Comparison of ENCODE assay signal across 8 mouse cellular contexts in the genomic region with DNA sequence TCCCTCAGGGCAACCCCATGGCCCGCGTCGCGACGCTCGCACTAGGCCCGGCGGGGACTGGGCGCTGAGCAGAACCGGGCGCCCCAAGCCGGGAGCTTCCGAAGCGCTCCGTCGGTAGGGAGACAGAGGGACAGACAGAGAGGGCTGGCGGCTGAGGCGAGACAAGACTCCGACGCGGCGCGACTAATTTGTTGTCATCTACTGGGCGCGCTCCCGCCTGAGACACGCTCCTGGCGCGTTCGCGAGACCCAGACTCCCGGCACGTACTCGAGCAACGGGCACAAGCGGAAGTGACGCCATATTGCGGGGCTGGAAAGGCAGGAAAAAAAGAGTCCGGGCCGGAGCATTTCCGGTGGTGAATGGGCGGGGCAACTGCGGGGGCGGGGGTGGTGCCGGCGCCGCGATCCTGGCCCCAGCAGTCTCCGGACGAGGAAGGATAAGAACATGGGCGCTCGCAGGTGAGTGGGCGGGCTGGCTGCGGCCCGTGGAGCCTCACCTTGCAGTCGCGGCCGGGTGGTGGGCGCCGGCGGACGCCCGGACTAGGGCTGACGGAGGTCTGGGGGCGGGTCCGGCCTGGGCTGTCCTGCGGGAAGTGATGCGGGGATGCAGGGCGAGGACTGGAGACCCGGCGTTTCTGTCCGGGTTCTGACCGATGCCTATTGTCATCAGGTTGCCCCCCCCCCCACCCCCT. TPM values are rescaled to one million over a fixed set of nuclear protein-coding genes. Genes with fewer than 3 reads are reported as not detected.
DNase-seq lines count a peak whose midpoint lies in the region; ATAC-seq lines count a peak whose summit lies in the region.

A gene (minus strand): TSS at position 211 of the 691 bp plus-strand sequence.

- H3K9ac ChIP-seq in heart, embryonic 13.5 days: peak within 1 kb of the TSS; percentile 97
- H3K9ac ChIP-seq in liver, embryonic 12.5 days: peak within 1 kb of the TSS; percentile 97
- H3K9ac ChIP-seq in stomach, embryonic 15.5 days: peak within 1 kb of the TSS; percentile 93

- peak; percentile 87 for ATAC-seq in heart, embryonic 13.5 days (ENCODE audit: extremely low read depth, insufficient number of reproducible peaks, low FRiP score, low TSS enrichment)
- ATAC-seq in liver, embryonic 12.5 days: peak; percentile 88
- ATAC-seq in stomach, embryonic 15.5 days (ENCODE audit: insufficient read depth, low FRiP score, low read depth): peak; percentile 93

- no peaks in the 10 kb centered on the region for H3K27me3 ChIP-seq in heart, embryonic 13.5 days (replicated peaks)
- no peaks in the 10 kb centered on the region for H3K27me3 ChIP-seq in liver, embryonic 12.5 days (replicated peaks)
- H3K27me3 ChIP-seq in stomach, embryonic 15.5 days (replicated peaks): no peaks in the 10 kb centered on the region

- H3K9me3 ChIP-seq in heart, embryonic 13.5 days: no peaks in the 10 kb centered on the region
- no peaks in the 10 kb centered on the region for H3K9me3 ChIP-seq in liver, embryonic 12.5 days (replicated peaks)
- H3K9me3 ChIP-seq in stomach, embryonic 15.5 days: no peaks in the 10 kb centered on the region

- peak within 1 kb of the TSS; percentile 82 for H3K27ac ChIP-seq in brown adipose tissue, adult 24 weeks (replicated peaks; ENCODE audit: low read depth, low read length)
- H3K27ac ChIP-seq in heart, embryonic 13.5 days (replicated peaks): peak within 1 kb of the TSS; percentile 94
- peak within 1 kb of the TSS; percentile 96 for H3K27ac ChIP-seq in liver, embryonic 12.5 days
- peak within 1 kb of the TSS; percentile 92 for H3K27ac ChIP-seq in stomach, embryonic 15.5 days

- H3K36me3 ChIP-seq in heart, embryonic 13.5 days: peaks cover 10% of the 10 kb centered on the region
- peaks cover 21% of the 10 kb centered on the region for H3K36me3 ChIP-seq in liver, embryonic 12.5 days
- no peaks in the 10 kb centered on the region for H3K36me3 ChIP-seq in stomach, embryonic 15.5 days

- H3K4me3 ChIP-seq in brown adipose tissue, adult 24 weeks (ENCODE audit: insufficient read depth, low read depth, low read length): peak within 1 kb of the TSS; percentile 89
- H3K4me3 ChIP-seq in heart, embryonic 13.5 days: peak within 1 kb of the TSS; percentile 99
- peak within 1 kb of the TSS; percentile 96 for H3K4me3 ChIP-seq in liver, embryonic 12.5 days
- H3K4me3 ChIP-seq in stomach, embryonic 15.5 days (replicated peaks): peak within 1 kb of the TSS; percentile 94

- H3K4me1 ChIP-seq in brown adipose tissue, adult 24 weeks (ENCODE audit: control insufficient read depth, insufficient read depth, insufficient read length, low read length): peaks cover 3% of the 10 kb centered on the region; the same call in 1 of the 2 replicates
- H3K4me1 ChIP-seq in heart, embryonic 13.5 days: peaks cover 36% of the 10 kb centered on the region
- peaks cover 47% of the 10 kb centered on the region for H3K4me1 ChIP-seq in liver, embryonic 12.5 days
- peaks cover 15% of the 10 kb centered on the region for H3K4me1 ChIP-seq in stomach, embryonic 15.5 days

- DNase-seq in CD4-positive, CD25-positive, alpha-beta regulatory T cell, adult 2 months (ENCODE audit: low read depth, low spot score): peak; percentile 98
- peak; percentile 58 for DNase-seq in fat pad, adult 2 months (ENCODE audit: extremely low read depth, low read depth, low spot score)
- DNase-seq in kidney, postnatal 10 days: peak; percentile 99
- peak; percentile 92 to 94 for DNase-seq in natural killer cell, adult 2 months (ENCODE audit: low spot score in 2 of 2)

- WGBS in heart, embryonic 13.5 days: under 1% methylated on average over 73 of the region's 73 CpGs
- under 1% methylated on average over 73 of the region's 73 CpGs for WGBS in liver, embryonic 12.5 days (ENCODE audit: insufficient replicate concordance)
- under 1% methylated on average over 69 of the region's 73 CpGs for WGBS in stomach, embryonic 15.5 days

- H3K4me2 ChIP-seq in heart, embryonic 13.5 days: peak within 1 kb of the TSS; percentile 96
- peak within 1 kb of the TSS; percentile 94 for H3K4me2 ChIP-seq in liver, embryonic 12.5 days
- H3K4me2 ChIP-seq in stomach, embryonic 15.5 days: peak within 1 kb of the TSS; percentile 83

RNA-seq across cellular contexts. Expression of the gene that starts here (rescaled TPM):
- polyA plus RNA-seq in brown adipose tissue, adult 24 weeks (2012; ENCODE audit: insufficient read depth, insufficient read length, missing spikeins): 8.6 and 9.4 TPM in 2 replicates
- 6.8 and 7.5 TPM in 2 replicates for polyA plus RNA-seq in heart, embryonic 13.5 days (2015; fragmentation: Nextera tagmentation; extraction: Ambion mirVana)
- polyA plus RNA-seq in liver, embryonic 12.5 days (2016; fragmentation: Nextera tagmentation; extraction: Ambion mirVana): 14.4 and 14.6 TPM in 2 replicates
- polyA plus RNA-seq in stomach, embryonic 15.5 days (2015; fragmentation: Nextera tagmentation; extraction: Ambion mirVana): 10.6 and 10.7 TPM in 2 replicates

Comparison
In these comparisons a context has a peak if more than half of its experiments do, and no peak if none do; other contexts are left out.
1. Peak in every context shown above with its lines: DNase-seq, ATAC-seq, H3K4me3 ChIP-seq and H3K27ac ChIP-seq.